Mouse (Mus musculus): ENCODE measurements at regions not wholly inside any gene's neighbourhood (a gene's known extent, or its start where the extent isn't known, plus 50 kb on each side); places are given as distances from the start of the nearest gene placed in this dataset.

- WGBS = 89% methylated on average over 5 of the region's 5 CpGs
- Histone ChIP-seq H3K4me1 (ENCODE audit: control insufficient read depth, insufficient read depth, low read length) (no peaks in the 10 kb centered on the region), H3K27ac (ENCODE audit: low read depth, low read length) (no peak overlapping the region), H3K9ac (ENCODE audit: low read length) (no peak overlapping the region), H3K36me3 (ENCODE audit: control insufficient read depth, insufficient read depth, low read length) (no peaks in the 10 kb centered on the region), H3K4me3 (ENCODE audit: low read depth, low read length) (no peak overlapping the region), H3K27me3 (ENCODE audit: control insufficient read depth, insufficient read depth, low read length) (no peaks in the 10 kb centered on the region), H3K4me2 (no peak overlapping the region), H3K9me3 (ENCODE audit: control insufficient read depth, low read length) (no peaks in the 10 kb centered on the region)
- DNase-seq (ENCODE audit: low spot score, missing footprints) (no peak), ATAC-seq (ENCODE audit: low FRiP score) (no peak)
These were observed 100.7 kb downstream of the Rgs2 start for GRCm38 (mm10) chr1:143903234-143903633.

GRCm38 (mm10) chr1:143901127-143901920 lies 102.6 kb downstream of the Rgs2 start:
- 91% methylated on average over 6 of the region's 6 CpGs for WGBS
- Histone ChIP-seq H3K27me3 (ENCODE audit: control insufficient read depth, insufficient read depth, low read length) (no peaks in the 10 kb centered on the region), H3K9me3 (ENCODE audit: control insufficient read depth, low read length) (no peaks in the 10 kb centered on the region), H3K9ac (ENCODE audit: low read length) (no peak overlapping the region), H3K4me3 (ENCODE audit: low read depth, low read length) (no peak overlapping the region), H3K4me2 (no peak overlapping the region), H3K27ac (ENCODE audit: low read depth, low read length) (no peak overlapping the region), H3K4me1 (ENCODE audit: control insufficient read depth, insufficient read depth, low read length) (no peaks in the 10 kb centered on the region), H3K36me3 (ENCODE audit: control insufficient read depth, insufficient read depth, low read length) (no peaks in the 10 kb centered on the region)
- no peak for DNase-seq (ENCODE audit: low spot score, missing footprints)
- no peak for ATAC-seq (ENCODE audit: low FRiP score)

- whole genome bisulfite sequencing = 86% methylated on average over 2 of the region's 2 CpGs
- Histone ChIP-seq H3K27ac (ENCODE audit: low read depth, low read length) (no peak overlapping the region), H3K36me3 (ENCODE audit: control insufficient read depth, insufficient read depth, low read length) (no peaks in the 10 kb centered on the region), H3K4me1 (ENCODE audit: control insufficient read depth, insufficient read depth, low read length) (no peaks in the 10 kb centered on the region), H3K9me3 (ENCODE audit: control insufficient read depth, low read length) (no peaks in the 10 kb centered on the region), H3K4me2 (no peak overlapping the region), H3K4me3 (ENCODE audit: low read depth, low read length) (no peak overlapping the region), H3K27me3 (ENCODE audit: control insufficient read depth, insufficient read depth, low read length) (no peaks in the 10 kb centered on the region), H3K9ac (ENCODE audit: low read length) (no peak overlapping the region)
- DNase-seq (ENCODE audit: low spot score, missing footprints) = no peak
- no peak for ATAC-seq (ENCODE audit: low FRiP score)
These were observed 111.4 kb downstream of the Uchl5 start for GRCm38 (mm10) chr1:143888510-143888909.

- H3K9me3 ChIP-seq (ENCODE audit: control insufficient read depth, low read length) = no peaks in the 10 kb centered on the region
- no peak overlapping the region for H3K27ac ChIP-seq (ENCODE audit: low read depth, low read length)
- ATAC-seq (ENCODE audit: low FRiP score) = no peak
- no peaks in the 10 kb centered on the region for H3K36me3 ChIP-seq (ENCODE audit: control insufficient read depth, insufficient read depth, low read length)
- H3K4me2 ChIP-seq = no peak overlapping the region
- H3K4me3 ChIP-seq (ENCODE audit: low read depth, low read length) = no peak overlapping the region
- 88% methylated on average over 5 of the region's 5 CpGs for WGBS
- no peaks in the 10 kb centered on the region for H3K27me3 ChIP-seq (ENCODE audit: control insufficient read depth, insufficient read depth, low read length)
- H3K9ac ChIP-seq (ENCODE audit: low read length) = no peak overlapping the region
- DNase-seq (ENCODE audit: low spot score, missing footprints) = no peak
- no peaks in the 10 kb centered on the region for H3K4me1 ChIP-seq (ENCODE audit: control insufficient read depth, insufficient read depth, low read length)
These were observed 111.0 kb downstream of the Uchl5 start for GRCm38 (mm10) chr1:143888065-143888464.

- DNase-seq (ENCODE audit: low spot score, missing footprints) (no peak), ATAC-seq (ENCODE audit: low FRiP score) (no peak)
- H3K4me3 ChIP-seq (ENCODE audit: low read depth, low read length) = no peak overlapping the region
- no peak overlapping the region for H3K4me2 ChIP-seq
- H3K9ac ChIP-seq (ENCODE audit: low read length) = no peak overlapping the region
- no peaks in the 10 kb centered on the region for H3K9me3 ChIP-seq (ENCODE audit: control insufficient read depth, low read length)
- H3K4me1 ChIP-seq (ENCODE audit: control insufficient read depth, insufficient read depth, low read length) = no peaks in the 10 kb centered on the region
- 74% methylated on average over 1 of the region's 1 CpGs for WGBS
- H3K27me3 ChIP-seq (ENCODE audit: control insufficient read depth, insufficient read depth, low read length) = no peaks in the 10 kb centered on the region
- no peak overlapping the region for H3K27ac ChIP-seq (ENCODE audit: low read depth, low read length)
- no peaks in the 10 kb centered on the region for H3K36me3 ChIP-seq (ENCODE audit: control insufficient read depth, insufficient read depth, low read length)
These were observed 108.9 kb downstream of the Uchl5 start for GRCm38 (mm10) chr1:143886014-143886413.

GRCm38 (mm10) chr1:143881192-143881591 lies 104.1 kb downstream of the Uchl5 start:
- 72% methylated on average over 6 of the region's 6 CpGs for WGBS

GRCm38 (mm10) chr1:143879622-143880021 lies 102.5 kb downstream of the Uchl5 start:
- ATAC-seq (ENCODE audit: low FRiP score) (no peak), DNase-seq (ENCODE audit: low spot score, missing footprints) (no peak)
- no peaks in the 10 kb centered on the region for H3K36me3 ChIP-seq (ENCODE audit: control insufficient read depth, insufficient read depth, low read length)

More at GRCm38 (mm10) chr1:143881192-143881591, 104.1 kb downstream of the Uchl5 start:
- ATAC-seq (ENCODE audit: low FRiP score) (peak; percentile 46; the same call in 1 of the 2 replicates), DNase-seq (ENCODE audit: low spot score, missing footprints) (no peak)
- no peaks in the 10 kb centered on the region for H3K27me3 ChIP-seq (ENCODE audit: control insufficient read depth, insufficient read depth, low read length)
- no peak overlapping the region for H3K9ac ChIP-seq (ENCODE audit: low read length)
- H3K27ac ChIP-seq (ENCODE audit: low read depth, low read length) = no peak overlapping the region
- no peak overlapping the region for H3K4me2 ChIP-seq
- H3K9me3 ChIP-seq (ENCODE audit: control insufficient read depth, low read length) = no peaks in the 10 kb centered on the region
- H3K4me1 ChIP-seq (ENCODE audit: control insufficient read depth, insufficient read depth, low read length) = no peaks in the 10 kb centered on the region
- no peaks in the 10 kb centered on the region for H3K36me3 ChIP-seq (ENCODE audit: control insufficient read depth, insufficient read depth, low read length)
- no peak overlapping the region for H3K4me3 ChIP-seq (ENCODE audit: low read depth, low read length)

GRCm38 (mm10) chr1:143878266-143878665 lies 101.2 kb downstream of the Uchl5 start:
- no peak overlapping the region for H3K4me2 ChIP-seq
- H3K36me3 ChIP-seq (ENCODE audit: control insufficient read depth, insufficient read depth, low read length) = no peaks in the 10 kb centered on the region
- WGBS = 75% methylated on average over 2 of the region's 2 CpGs
- ATAC-seq (ENCODE audit: low FRiP score) (no peak), DNase-seq (ENCODE audit: low spot score, missing footprints) (no peak)
- H3K9me3 ChIP-seq (ENCODE audit: control insufficient read depth, low read length) = no peaks in the 10 kb centered on the region
- no peak overlapping the region for H3K4me3 ChIP-seq (ENCODE audit: low read depth, low read length)
- no peaks in the 10 kb centered on the region for H3K4me1 ChIP-seq (ENCODE audit: control insufficient read depth, insufficient read depth, low read length)
- H3K27me3 ChIP-seq (ENCODE audit: control insufficient read depth, insufficient read depth, low read length) = no peaks in the 10 kb centered on the region
- H3K27ac ChIP-seq (ENCODE audit: low read depth, low read length) = no peak overlapping the region
- no peak overlapping the region for H3K9ac ChIP-seq (ENCODE audit: low read length)

More at GRCm38 (mm10) chr1:143879622-143880021, 102.5 kb downstream of the Uchl5 start:
- Histone ChIP-seq H3K4me2 (no peak overlapping the region), H3K27me3 (ENCODE audit: control insufficient read depth, insufficient read depth, low read length) (no peaks in the 10 kb centered on the region), H3K9me3 (ENCODE audit: control insufficient read depth, low read length) (no peaks in the 10 kb centered on the region), H3K27ac (ENCODE audit: low read depth, low read length) (no peak overlapping the region), H3K9ac (ENCODE audit: low read length) (no peak overlapping the region), H3K4me1 (ENCODE audit: control insufficient read depth, insufficient read depth, low read length) (no peaks in the 10 kb centered on the region), H3K4me3 (ENCODE audit: low read depth, low read length) (no peak overlapping the region)
- WGBS = 83% methylated on average over 5 of the region's 5 CpGs

- Histone ChIP-seq H3K9me3 (ENCODE audit: control insufficient read depth, low read length) (no peaks in the 10 kb centered on the region), H3K27ac (ENCODE audit: low read depth, low read length) (no peak overlapping the region), H3K36me3 (ENCODE audit: control insufficient read depth, insufficient read depth, low read length) (no peaks in the 10 kb centered on the region), H3K4me1 (ENCODE audit: control insufficient read depth, insufficient read depth, low read length) (no peaks in the 10 kb centered on the region), H3K27me3 (ENCODE audit: control insufficient read depth, insufficient read depth, low read length) (no peaks in the 10 kb centered on the region), H3K9ac (ENCODE audit: low read length) (no peak overlapping the region), H3K4me3 (ENCODE audit: low read depth, low read length) (no peak overlapping the region), H3K4me2 (no peak overlapping the region)
- ATAC-seq (ENCODE audit: low FRiP score) = no peak
- peak; percentile 23 for DNase-seq (ENCODE audit: low spot score, missing footprints)
- WGBS = 82% methylated on average over 10 of the region's 10 CpGs
These were observed 83.2 kb downstream of the Uchl5 start for GRCm38 (mm10) chr1:143860319-143860718.
